Mouse (Mus musculus): ENCODE data around the gene Gm4216. TPM values are rescaled to one million over a fixed set of nuclear protein-coding genes. Genes with fewer than 3 reads are reported as not detected.
"Not testable (repeated sequence)": the region's sequence is repeated elsewhere in the genome, so short reads cannot be mapped to it uniquely, and the experiment has no call there.

The Gm4216 gene
- not detected in 2 replicates for polyA plus RNA-seq (2015; fragmentation: Nextera tagmentation; extraction: Ambion mirVana)

DNA sequence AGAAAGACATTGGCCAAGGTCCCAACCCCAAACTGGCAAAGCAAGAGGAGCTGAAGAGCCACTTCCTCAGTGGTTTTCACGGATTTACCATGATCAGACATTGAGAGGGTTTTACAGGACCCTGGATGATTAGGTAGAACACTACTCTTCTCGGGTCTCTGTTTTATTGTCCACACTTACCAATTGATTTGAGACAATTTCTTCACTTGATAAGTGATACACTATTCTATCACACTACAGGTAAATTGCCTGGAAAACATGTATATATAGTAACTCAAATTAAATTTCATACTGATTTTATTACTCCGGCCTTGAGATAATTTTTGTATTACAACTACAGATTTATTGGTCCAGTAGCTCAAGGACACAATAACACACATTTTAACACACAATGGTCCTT, at the start of gene Gm4216:
Gm4216 (minus strand) TSS at position 101 of the 400 bp plus-strand sequence.
- not testable (repeated sequence) for H3K4me1 ChIP-seq; H3K27me3 ChIP-seq (replicated peaks); H3K9ac ChIP-seq; H3K4me3 ChIP-seq (replicated peaks); H3K4me2 ChIP-seq; ATAC-seq (ENCODE audit: insufficient read depth, low FRiP score, low read depth); H3K27ac ChIP-seq; H3K9me3 ChIP-seq; H3K36me3 ChIP-seq
- WGBS = no CpG with 5 or more reads among the region's 3 CpGs

DNA sequence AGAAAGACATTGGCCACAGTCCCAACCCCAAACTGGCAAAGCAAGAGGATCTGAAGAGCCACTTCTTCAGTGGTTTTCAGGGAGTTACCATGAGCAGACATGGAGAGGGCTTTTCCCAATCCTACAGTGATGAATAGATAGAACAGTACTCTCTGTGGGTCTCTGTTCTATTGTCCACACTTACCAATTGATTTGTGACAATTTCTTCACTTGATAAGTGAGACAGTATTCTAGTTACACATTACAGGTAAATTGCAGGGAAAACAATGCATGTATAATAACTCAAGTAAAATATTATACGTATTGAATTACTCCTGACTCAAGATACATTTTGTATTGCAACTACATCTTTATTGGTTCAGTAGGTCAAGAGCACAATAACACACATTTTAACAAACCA, 47.6 kb upstream of the Gm4216 start, which contains the start of gene Gm8720:
Gm8720 (minus strand) TSS at position 101 of the 400 bp plus-strand sequence.
- not testable (repeated sequence) for H3K27me3 ChIP-seq (replicated peaks); H3K27ac ChIP-seq; H3K9me3 ChIP-seq; ATAC-seq (ENCODE audit: insufficient read depth, low FRiP score, low read depth); H3K4me3 ChIP-seq (replicated peaks); H3K4me1 ChIP-seq; H3K9ac ChIP-seq; H3K4me2 ChIP-seq; H3K36me3 ChIP-seq
- no CpG with 5 or more reads among the region's 1 CpGs for WGBS

DNA sequence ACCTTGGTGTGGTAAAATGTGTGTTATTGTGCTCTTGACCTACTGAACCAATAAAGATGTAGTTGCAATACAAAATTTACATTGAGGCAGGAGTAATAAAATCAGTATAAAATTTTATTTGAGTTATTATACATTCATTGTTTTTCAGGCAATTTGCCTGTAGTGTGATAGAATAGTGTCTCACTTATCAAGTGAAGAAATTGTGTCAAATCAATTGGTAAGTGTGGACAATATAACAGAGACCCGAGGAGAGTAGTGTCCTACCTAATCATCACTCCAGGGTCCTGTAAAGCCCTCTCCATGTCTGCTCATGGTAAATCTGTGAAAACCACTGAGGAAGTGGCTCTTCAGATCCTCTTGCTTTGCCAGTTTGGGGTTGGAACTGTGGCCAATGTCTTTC, 35.5 kb upstream of the Gm4216 start, which contains the start of gene Vmn1r163:
Vmn1r163 (plus strand) TSS at position 301 of the 400 bp plus-strand sequence.
- H3K4me2 ChIP-seq; H3K9me3 ChIP-seq; H3K4me3 ChIP-seq (replicated peaks); H3K36me3 ChIP-seq; H3K9ac ChIP-seq; ATAC-seq (ENCODE audit: insufficient read depth, low FRiP score, low read depth); H3K27me3 ChIP-seq (replicated peaks); H3K27ac ChIP-seq; H3K4me1 ChIP-seq: not testable (repeated sequence)
- WGBS = no CpG with 5 or more reads among the region's 1 CpGs

DNA sequence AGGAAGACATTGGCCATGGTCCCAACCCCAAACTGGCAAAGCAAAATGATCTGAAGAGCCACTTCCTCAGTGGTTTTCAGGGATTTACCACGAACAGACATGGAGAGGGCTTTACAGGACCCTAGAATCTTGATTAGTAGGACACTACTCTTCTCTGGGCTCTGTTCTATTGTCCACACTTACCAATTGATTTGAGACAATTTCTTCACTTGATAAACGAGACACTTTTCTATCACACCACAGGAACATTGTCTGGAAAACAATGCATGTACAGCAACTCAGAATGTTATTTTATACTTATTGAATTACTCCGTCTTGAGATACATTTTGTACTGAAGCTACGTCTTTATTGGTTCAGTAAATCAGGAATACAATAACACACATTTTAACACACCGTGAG, 35.1 kb downstream of the Gm4216 start, which contains the start of gene Gm4214:
Gm4214 (minus strand) TSS at position 101 of the 400 bp plus-strand sequence.
- not testable (repeated sequence) for H3K4me2 ChIP-seq; H3K4me3 ChIP-seq (replicated peaks); H3K36me3 ChIP-seq; H3K27me3 ChIP-seq (replicated peaks); ATAC-seq (ENCODE audit: insufficient read depth, low FRiP score, low read depth); H3K27ac ChIP-seq; H3K4me1 ChIP-seq; H3K9me3 ChIP-seq; H3K9ac ChIP-seq
- no CpG with 5 or more reads among the region's 5 CpGs for WGBS

Other genes with a start within 250 kb of the Gm4216 start
- not detected in 2 replicates for gene Vmn1r158, start 229.1 kb downstream of the Gm4216 start, polyA plus RNA-seq (2015; fragmentation: Nextera tagmentation; extraction: Ambion mirVana)
- gene Vmn1r159, start 176.3 kb downstream of the Gm4216 start, polyA plus RNA-seq (2015; fragmentation: Nextera tagmentation; extraction: Ambion mirVana) = not detected in 2 replicates
- not detected in 2 replicates for gene Vmn1r160, start 148.7 kb downstream of the Gm4216 start, polyA plus RNA-seq (2015; fragmentation: Nextera tagmentation; extraction: Ambion mirVana)
- not detected in 2 replicates for gene Gm4214, start 35.2 kb downstream of the Gm4216 start, polyA plus RNA-seq (2015; fragmentation: Nextera tagmentation; extraction: Ambion mirVana)
- gene Vmn1r163, start 35.6 kb upstream of the Gm4216 start, polyA plus RNA-seq (2015; fragmentation: Nextera tagmentation; extraction: Ambion mirVana) = not detected in 2 replicates
- gene Gm8720, start 47.5 kb upstream of the Gm4216 start, polyA plus RNA-seq (2015; fragmentation: Nextera tagmentation; extraction: Ambion mirVana) = not detected in 2 replicates
- gene Gm10662, start 124.6 kb upstream of the Gm4216 start, polyA plus RNA-seq (2015; fragmentation: Nextera tagmentation; extraction: Ambion mirVana) = not detected in 2 replicates
- not detected in 2 replicates for gene Vmn1r165, start 197.4 kb upstream of the Gm4216 start, polyA plus RNA-seq (2015; fragmentation: Nextera tagmentation; extraction: Ambion mirVana)
- not detected in 2 replicates for gene Vmn1r166, start 231.8 kb upstream of the Gm4216 start, polyA plus RNA-seq (2015; fragmentation: Nextera tagmentation; extraction: Ambion mirVana)

Measured in stomach, embryonic 15.5 days (tissue).